Mouse (Mus musculus) heart, embryonic 12.5 days (tissue): ENCODE measurements around the gene Men1. TPM values are rescaled to one million over a fixed set of nuclear protein-coding genes. Genes with fewer than 3 reads are reported as not detected.
"Not testable (repeated sequence)": the region's sequence is repeated elsewhere in the genome, so short reads cannot be mapped to it uniquely, and the experiment has no call there.

Experiments
- ATAC-seq: fragments of 200-750 bp; cut with Nextera tagmentation; 2 replicates; pipeline ENCODE4 v1.8.0; 2017; ENCODE audit warnings: moderate TSS enrichment, moderate library complexity; ENCODE audit not compliant: insufficient number of reproducible peaks, low FRiP score
- H3K27ac ChIP-seq: fragments of 300-500 bp; sonication (generic); 2 replicates; pipeline ENCODE4 v1.5.1; 2016; ENCODE audit warnings: mild to moderate bottlenecking, moderate library complexity; ENCODE audit not compliant: poor library complexity, severe bottlenecking
- H3K27me3 ChIP-seq: fragments of 300-500 bp; sonication (generic); replicated peaks from 2 replicates; pipeline ENCODE4 v1.6.1; 2016; ENCODE audit warnings: mild to moderate bottlenecking, moderate library complexity
- H3K36me3 ChIP-seq: fragments of 300-500 bp; sonication (generic); 2 replicates; pipeline ENCODE4 v1.6.1; 2016; ENCODE audit warnings: mild to moderate bottlenecking, moderate library complexity
- H3K4me1 ChIP-seq: fragments of 300-500 bp; sonication (generic); replicated peaks from 2 replicates; pipeline ENCODE4 v1.6.1; 2016; ENCODE audit warnings: mild to moderate bottlenecking
- H3K4me2 ChIP-seq: fragments of 300-500 bp; sonication (generic); 2 replicates; pipeline ENCODE4 v1.6.1; 2016; ENCODE audit warnings: mild to moderate bottlenecking, moderate library complexity
- H3K4me3 ChIP-seq: fragments of 300-500 bp; sonication (generic); 2 replicates; pipeline ENCODE4 v1.5.1; 2016; ENCODE audit warnings: mild to moderate bottlenecking
- H3K9ac ChIP-seq: fragments of 300-500 bp; sonication (generic); 2 replicates; pipeline ENCODE4 v1.6.1; 2016; ENCODE audit warnings: mild to moderate bottlenecking, moderate library complexity
- H3K9me3 ChIP-seq: fragments of 300-500 bp; sonication (generic); replicated peaks from 2 replicates; pipeline ENCODE4 v1.6.1; 2016; ENCODE audit warnings: mild to moderate bottlenecking, moderate library complexity
- whole genome bisulfite sequencing: fragments of 180-500 bp; shearing (Covaris S2); methylation state at CpG from one replicate; pipeline ENCODE4 v1.1.7; 2016; 5-methylcytosine and 5-hydroxymethylcytosine counted together
- polyA plus RNA-seq: library from polyadenylated mRNA; unstranded; fragments of >200 nt; fragmentation: Nextera tagmentation; extraction: Ambion mirVana; gene quantifications from 2 replicates; pipeline ENCODE4 v1.2.1, GENCODE M21; 2016

Men1 gene
- polyA plus RNA-seq, 1 experiment from 2014 or later: 48.7 TPM

GRCm38 (mm10) chr19:6305517-6306115 is 29.2 kb upstream of the Men1 start:
- ATAC-seq: no peak
- Histone ChIP-seq H3K27ac (peak overlapping the region; percentile 69; the same call in 1 of the 2 replicates), H3K9ac (peak overlapping the region; percentile 88), H3K36me3 (peaks cover 7% of the 10 kb centered on the region), H3K9me3 (no peaks in the 10 kb centered on the region), H3K4me1 (peaks cover 54% of the 10 kb centered on the region), H3K4me2 (peak overlapping the region; percentile 93), H3K4me3 (peak overlapping the region; percentile 91), H3K27me3 (no peaks in the 10 kb centered on the region)
- WGBS: 57% methylated on average over 8 of the region's 8 CpGs

- Histone ChIP-seq H3K27ac (peak within 1 kb of the TSS; percentile 69), H3K27me3 (no peaks in the 10 kb centered on the region), H3K9ac (peak within 1 kb of the TSS; percentile 88), H3K36me3 (peaks cover 12% of the 10 kb centered on the region), H3K4me1 (peaks cover 53% of the 10 kb centered on the region), H3K4me3 (peak within 1 kb of the TSS; percentile 91), H3K4me2 (peak within 1 kb of the TSS; percentile 93), H3K9me3 (no peaks in the 10 kb centered on the region)
- peak; percentile 88 for ATAC-seq
- under 1% methylated on average over 37 of the region's 38 CpGs for WGBS
Observed at GRCm38 (mm10) chr19:6306137-6306551, 28.6 kb upstream of the Men1 start, which contains the start of gene Cdc42bpg. TSS of gene Cdc42bpg (plus strand) at chr19:6306456.

GRCm38 (mm10) chr19:6306586-6306985 is 28.2 kb upstream of the Men1 start:
- peak overlapping the region; percentile 88 for H3K9ac ChIP-seq
- WGBS: under 1% methylated on average over 33 of the region's 34 CpGs
- H3K36me3 ChIP-seq: peaks cover 16% of the 10 kb centered on the region
- H3K27ac ChIP-seq: peak overlapping the region; percentile 68
- H3K4me1 ChIP-seq: peaks cover 53% of the 10 kb centered on the region
- H3K9me3 ChIP-seq: no peaks in the 10 kb centered on the region
- peak overlapping the region; percentile 93 for H3K4me2 ChIP-seq
- H3K4me3 ChIP-seq: peak overlapping the region; percentile 91
- peak; percentile 60 for ATAC-seq
- no peaks in the 10 kb centered on the region for H3K27me3 ChIP-seq

- Histone ChIP-seq H3K4me2 (peak overlapping the region; percentile 93; the same call in 1 of the 2 replicates), H3K36me3 (peaks cover 27% of the 10 kb centered on the region), H3K4me1 (peaks cover 44% of the 10 kb centered on the region), H3K27me3 (no peaks in the 10 kb centered on the region), H3K9me3 (no peaks in the 10 kb centered on the region), H3K4me3 (no peak overlapping the region), H3K9ac (0 out of 2 replicates have a peak overlapping the region, but pooled peaks have one; percentile 26), H3K27ac (no peak overlapping the region)
- no peak for ATAC-seq
- 80% methylated on average over 9 of the region's 9 CpGs for WGBS
Observed at GRCm38 (mm10) chr19:6307733-6308531, 26.8 kb upstream of the Men1 start.

- 87% methylated on average over 5 of the region's 5 CpGs for WGBS
- Histone ChIP-seq H3K36me3 (peaks cover 50% of the 10 kb centered on the region), H3K27me3 (no peaks in the 10 kb centered on the region), H3K4me3 (no peak overlapping the region), H3K9ac (no peak overlapping the region), H3K27ac (no peak overlapping the region), H3K4me2 (no peak overlapping the region), H3K9me3 (no peaks in the 10 kb centered on the region), H3K4me1 (peaks cover 26% of the 10 kb centered on the region)
- ATAC-seq: no peak
Observed at GRCm38 (mm10) chr19:6310181-6310580, 24.6 kb upstream of the Men1 start.

GRCm38 (mm10) chr19:6311783-6312182 is 23.0 kb upstream of the Men1 start:
- whole genome bisulfite sequencing: 83% methylated on average over 3 of the region's 3 CpGs
- not testable (repeated sequence) for H3K4me2 ChIP-seq, H3K9ac ChIP-seq, H3K4me3 ChIP-seq, H3K9me3 ChIP-seq, H3K27me3 ChIP-seq, H3K27ac ChIP-seq, ATAC-seq
- Histone ChIP-seq H3K36me3 (peaks cover 66% of the 10 kb centered on the region), H3K4me1 (peaks cover 24% of the 10 kb centered on the region)

GRCm38 (mm10) chr19:6313796-6314195 is 21.0 kb upstream of the Men1 start:
- WGBS: 92% methylated on average over 8 of the region's 8 CpGs
- no peak for ATAC-seq
- H3K4me2 ChIP-seq: no peak overlapping the region
- no peak overlapping the region for H3K27ac ChIP-seq
- no peak overlapping the region for H3K9ac ChIP-seq
- peaks cover 9% of the 10 kb centered on the region; the same call in 1 of the 2 replicates for H3K4me1 ChIP-seq
- H3K4me3 ChIP-seq: no peak overlapping the region
- no peaks in the 10 kb centered on the region for H3K27me3 ChIP-seq
- H3K9me3 ChIP-seq: no peaks in the 10 kb centered on the region
- H3K36me3 ChIP-seq: peaks cover 86% of the 10 kb centered on the region

- Histone ChIP-seq H3K4me1 (peaks cover 9% of the 10 kb centered on the region; the same call in 1 of the 2 replicates), H3K4me3 (no peak overlapping the region), H3K9me3 (no peaks in the 10 kb centered on the region), H3K36me3 (peaks cover 93% of the 10 kb centered on the region), H3K9ac (no peak overlapping the region; the same call in 1 of the 2 replicates), H3K27ac (no peak overlapping the region), H3K4me2 (no peak overlapping the region), H3K27me3 (no peaks in the 10 kb centered on the region)
- no peak for ATAC-seq
- WGBS: 72% methylated on average over 8 of the region's 8 CpGs
Observed at GRCm38 (mm10) chr19:6314513-6314912, 20.3 kb upstream of the Men1 start.

- Histone ChIP-seq H3K27ac (no peak overlapping the region), H3K4me2 (no peak overlapping the region), H3K9me3 (no peaks in the 10 kb centered on the region), H3K27me3 (no peaks in the 10 kb centered on the region), H3K9ac (no peak overlapping the region), H3K36me3 (peaks cover 96% of the 10 kb centered on the region), H3K4me1 (peaks cover 9% of the 10 kb centered on the region; the same call in 1 of the 2 replicates), H3K4me3 (no peak overlapping the region)
- ATAC-seq: no peak
- WGBS: 75% methylated on average over 14 of the region's 14 CpGs
Observed at GRCm38 (mm10) chr19:6315573-6315972, 19.2 kb upstream of the Men1 start.

- Histone ChIP-seq H3K9ac (no peak overlapping the region), H3K27me3 (no peaks in the 10 kb centered on the region), H3K9me3 (no peaks in the 10 kb centered on the region), H3K27ac (no peak overlapping the region), H3K36me3 (peaks cover 90% of the 10 kb centered on the region), H3K4me1 (peaks cover 28% of the 10 kb centered on the region), H3K4me2 (no peak overlapping the region), H3K4me3 (no peak overlapping the region)
- ATAC-seq: no peak
- 86% methylated on average over 12 of the region's 12 CpGs for WGBS
Observed at GRCm38 (mm10) chr19:6318145-6318544, 16.6 kb upstream of the Men1 start.

GRCm38 (mm10) chr19:6321358-6321757 is 13.4 kb upstream of the Men1 start:
- 0 out of 2 replicates have a peak overlapping the region, but pooled peaks have one; percentile 5 for H3K9ac ChIP-seq
- no peaks in the 10 kb centered on the region for H3K27me3 ChIP-seq
- peaks cover 74% of the 10 kb centered on the region for H3K36me3 ChIP-seq
- H3K4me1 ChIP-seq: peaks cover 27% of the 10 kb centered on the region
- 51% methylated on average over 8 of the region's 8 CpGs for whole genome bisulfite sequencing
- ATAC-seq: no peak
- H3K4me3 ChIP-seq: no peak overlapping the region
- no peak overlapping the region for H3K27ac ChIP-seq
- no peak overlapping the region for H3K4me2 ChIP-seq
- no peaks in the 10 kb centered on the region for H3K9me3 ChIP-seq
